Mouse (Mus musculus) heart, embryonic 16.5 days (tissue): Measurements from ENCODE around the gene Gnptg. TPM values are rescaled to one million over a fixed set of nuclear protein-coding genes. Genes with fewer than 3 reads are reported as not detected.

Experiments used
- ATAC-seq: fragments of 200-750 bp; cut with Nextera tagmentation; replicated peaks from 2 replicates; pipeline ENCODE4 v1.8.0; 2017; ENCODE audit warnings: moderate number of reproducible peaks; ENCODE audit not compliant: insufficient read depth, low FRiP score; ENCODE audit errors: extremely low read depth
- H3K27ac ChIP-seq: fragments of 300-500 bp; sonication (generic); 2 replicates; pipeline ENCODE4 v1.5.1; 2014; ENCODE audit warnings: mild to moderate bottlenecking, low read length, control low read depth, moderate library complexity
- H3K27me3 ChIP-seq: fragments of 300-500 bp; sonication (generic); 2 replicates; pipeline ENCODE4 v1.6.1; 2014; ENCODE audit warnings: low read length, mixed read lengths; ENCODE audit not compliant: control insufficient read depth, insufficient read depth
- H3K36me3 ChIP-seq: fragments of 300-500 bp; sonication (generic); 2 replicates; pipeline ENCODE4 v1.6.1; 2014; ENCODE audit not compliant: control insufficient read depth, insufficient read depth
- H3K4me1 ChIP-seq: fragments of 300-500 bp; sonication (generic); 2 replicates; pipeline ENCODE4 v1.6.1; 2014; ENCODE audit warnings: low read length, mixed read lengths; ENCODE audit not compliant: control insufficient read depth, insufficient read depth
- H3K4me2 ChIP-seq: fragments of 300-500 bp; sonication (generic); 2 replicates; pipeline ENCODE4 v1.6.1; 2014; ENCODE audit warnings: low read depth, mild to moderate bottlenecking, control low read depth, low read length
- H3K4me3 ChIP-seq: fragments of 300-500 bp; sonication (generic); 2 replicates; pipeline ENCODE4 v1.5.1; 2014; ENCODE audit warnings: mild to moderate bottlenecking, control low read depth, low read length
- H3K9ac ChIP-seq: fragments of 300-500 bp; sonication (generic); 2 replicates; pipeline ENCODE4 v1.6.1; 2014; ENCODE audit warnings: low read length, control low read depth
- H3K9me3 ChIP-seq: fragments of 300-500 bp; sonication (generic); replicated peaks from 2 replicates; pipeline ENCODE4 v1.6.1; 2016; ENCODE audit warnings: low read length; ENCODE audit not compliant: control insufficient read depth
- WGBS: fragments of 180-500 bp; shearing (Covaris S2); extraction: QIAGEN DNeasy Blood & Tissue Kit; methylation state at CpG from one replicate; pipeline ENCODE4 v1.1.7; 2014; 5-methylcytosine and 5-hydroxymethylcytosine counted together
- microRNA-seq: library from miRNA; unstranded; fragments of <30 nt; microRNA quantifications from one replicate; pipeline ENCODE4, GENCODE M21; 2017
- polyA plus RNA-seq: library from polyadenylated mRNA; unstranded; fragments of >200 nt; fragmentation: Nextera tagmentation; extraction: Ambion mirVana; gene quantifications from 2 replicates; pipeline ENCODE4 v1.2.1, GENCODE M21; 2015

Gene Gnptg
- polyA plus RNA-seq, 1 experiment from 2014 or later: 23.8 TPM

GRCm38 (mm10) chr17:25187784-25188149 is 52.2 kb downstream of the Gnptg start:
- H3K36me3 ChIP-seq: peaks cover 5% of the 10 kb centered on the region; the same call in 1 of the 2 replicates
- peak overlapping the region; percentile 90 for H3K4me3 ChIP-seq
- H3K9ac ChIP-seq: peak overlapping the region; percentile 95
- 0 out of 2 replicates have a peak, but pooled peaks cover 3% of the 10 kb centered on the region for H3K27me3 ChIP-seq
- H3K27ac ChIP-seq: peak overlapping the region; percentile 84
- peak overlapping the region; percentile 79 for H3K4me2 ChIP-seq
- no peak for ATAC-seq
- WGBS: 6% methylated on average over 11 of the region's 11 CpGs
- H3K4me1 ChIP-seq: peaks cover 22% of the 10 kb centered on the region
- H3K9me3 ChIP-seq: no peaks in the 10 kb centered on the region

- Histone ChIP-seq H3K27ac (peak overlapping the region; percentile 71), H3K4me1 (peaks cover 21% of the 10 kb centered on the region), H3K9ac (peak overlapping the region; percentile 93), H3K36me3 (peaks cover 2% of the 10 kb centered on the region; the same call in 1 of the 2 replicates), H3K9me3 (no peaks in the 10 kb centered on the region), H3K4me2 (peak overlapping the region; percentile 99), H3K27me3 (0 out of 2 replicates have a peak, but pooled peaks cover 7% of the 10 kb centered on the region), H3K4me3 (peak overlapping the region; percentile 94)
- ATAC-seq: no peak
- 6% methylated on average over 17 of the region's 17 CpGs for WGBS
These were observed 55.0 kb downstream of the Gnptg start for GRCm38 (mm10) chr17:25184961-25185360.

- Histone ChIP-seq H3K4me2 (peak within 1 kb of the TSS; percentile 99), H3K4me1 (peaks cover 13% of the 10 kb centered on the region), H3K9ac (peak within 1 kb of the TSS; percentile 93), H3K27me3 (0 out of 2 replicates have a peak, but pooled peaks cover 7% of the 10 kb centered on the region), H3K36me3 (peaks cover 2% of the 10 kb centered on the region; the same call in 1 of the 2 replicates), H3K27ac (peak within 1 kb of the TSS; percentile 90), H3K4me3 (peak within 1 kb of the TSS; percentile 94), H3K9me3 (no peaks in the 10 kb centered on the region)
- under 1% methylated on average over 50 of the region's 50 CpGs for WGBS
- peak; percentile 81 for ATAC-seq
These were observed 55.7 kb downstream of the Gnptg start, which contains the start of gene BC003965 for GRCm38 (mm10) chr17:25184129-25184691. BC003965 (plus strand) TSS chr17:25184554.

Small RNA genes within 50 kb of the gene (microRNA-seq; reads per million reads assigned to microRNA genes)
- not detected for gene Mir3547

Other genes starting within 250 kb of the Gnptg start
- gene Cramp1l, start 224.3 kb downstream of the Gnptg start, polyA plus RNA-seq: 3.9 and 4.2 TPM in 2 replicates
- 11.6 TPM in 2 replicates for gene Ift140, start 224.0 kb downstream of the Gnptg start, polyA plus RNA-seq
- gene Tmem204, start 156.5 kb downstream of the Gnptg start, polyA plus RNA-seq: 26.7 and 36.1 TPM in 2 replicates
- gene Telo2, start 124.2 kb downstream of the Gnptg start, polyA plus RNA-seq: 31.3 and 31.7 TPM in 2 replicates
- gene Ptx4, start 119.4 kb downstream of the Gnptg start, polyA plus RNA-seq: 0.20 and 0.24 TPM in 2 replicates
- gene Clcn7, start 106.7 kb downstream of the Gnptg start, polyA plus RNA-seq: 16.1 and 19.2 TPM in 2 replicates
- not detected in 2 replicates for gene Ccdc154, start 77.7 kb downstream of the Gnptg start, polyA plus RNA-seq
- gene Gm38655, start 64.7 kb downstream of the Gnptg start, polyA plus RNA-seq: 0.32 and 0.95 TPM in 2 replicates
- 27.0 and 29.6 TPM in 2 replicates for gene BC003965, start 55.6 kb downstream of the Gnptg start, polyA plus RNA-seq
- 5.4 and 6.1 TPM in 2 replicates for gene Unkl, start 51.7 kb downstream of the Gnptg start, polyA plus RNA-seq
- 26.9 and 31.0 TPM in 2 replicates for gene Tsr3, start within 50 bp of the Gnptg start, polyA plus RNA-seq
- gene Baiap3, start 16.2 kb upstream of the Gnptg start, polyA plus RNA-seq: 1.4 and 2.5 TPM in 2 replicates
- 345 and 358 TPM in 2 replicates for gene Ube2i, start 34.5 kb upstream of the Gnptg start, polyA plus RNA-seq
- 0.80 and 0.84 TPM in 2 replicates for gene Prss34, start 58.3 kb upstream of the Gnptg start, polyA plus RNA-seq
- gene Prss28, start 68.5 kb upstream of the Gnptg start, polyA plus RNA-seq: not detected in 2 replicates
- not detected in 2 replicates for gene Prss29, start 78.5 kb upstream of the Gnptg start, polyA plus RNA-seq
- 0.41 and 0.59 TPM in 2 replicates for gene Tpsab1, start 105.4 kb upstream of the Gnptg start, polyA plus RNA-seq
- gene Tpsb2, start 126.2 kb upstream of the Gnptg start, polyA plus RNA-seq: 11.0 and 11.7 TPM in 2 replicates
- 0.56 and 0.76 TPM in 2 replicates for gene Tpsg1, start 129.1 kb upstream of the Gnptg start, polyA plus RNA-seq
- gene Cacna1h, start 193.7 kb upstream of the Gnptg start, polyA plus RNA-seq: 4.5 and 5.4 TPM in 2 replicates
- gene Tekt4, start 214.5 kb upstream of the Gnptg start, polyA plus RNA-seq: 0.81 and 1.5 TPM in 2 replicates